Mouse (Mus musculus): Measurements from ENCODE around the gene Dlg5.
A peak's percentile ranks its signal among the peaks of the same experiment; 100 is the strongest.

Dlg5 gene

GRCm38 (mm10) chr14:24124171-24124570, 121.5 kb downstream of the Dlg5 start:
- no peak for DNase-seq (ENCODE audit: low spot score)

GRCm38 (mm10) chr14:24106734-24107133, 139.0 kb downstream of the Dlg5 start:
- DNase-seq (ENCODE audit: low spot score): no peak

- DNase-seq (ENCODE audit: low spot score): peak; percentile 63
Measured at GRCm38 (mm10) chr14:24098828-24099227, 146.9 kb downstream of the Dlg5 start.

- no peak for DNase-seq (ENCODE audit: low spot score)
Measured at GRCm38 (mm10) chr14:24094656-24095055, 151.1 kb downstream of the Dlg5 start.

- DNase-seq (ENCODE audit: low spot score): no peak
Measured at GRCm38 (mm10) chr14:24093221-24093620, 152.5 kb downstream of the Dlg5 start.

GRCm38 (mm10) chr14:24092391-24092790, 153.3 kb downstream of the Dlg5 start:
- no peak for DNase-seq (ENCODE audit: low spot score)

- no peak for DNase-seq (ENCODE audit: low spot score)
Measured at GRCm38 (mm10) chr14:24090790-24091189, 154.9 kb downstream of the Dlg5 start.

GRCm38 (mm10) chr14:24089181-24089580, 156.5 kb downstream of the Dlg5 start:
- no peak for DNase-seq (ENCODE audit: low spot score)

- no peak for DNase-seq (ENCODE audit: low spot score)
Measured at GRCm38 (mm10) chr14:24087430-24087829, 158.3 kb downstream of the Dlg5 start.

- DNase-seq (ENCODE audit: low spot score): no peak
Measured at GRCm38 (mm10) chr14:24086481-24086880, 159.2 kb downstream of the Dlg5 start.
